Mouse (Mus musculus): ENCODE results near the gene Olfr461. TPM values are rescaled to one million over a fixed set of nuclear protein-coding genes. Genes with fewer than 3 reads are reported as not detected.
"Not testable (repeated sequence)": the region's sequence is repeated elsewhere in the genome, so short reads cannot be mapped to it uniquely, and the experiment has no call there.

Olfr461 gene
- 0.12 and 0.36 TPM in 2 replicates for polyA plus RNA-seq (2014; fragmentation: Nextera tagmentation; extraction: Ambion mirVana)

DNA sequence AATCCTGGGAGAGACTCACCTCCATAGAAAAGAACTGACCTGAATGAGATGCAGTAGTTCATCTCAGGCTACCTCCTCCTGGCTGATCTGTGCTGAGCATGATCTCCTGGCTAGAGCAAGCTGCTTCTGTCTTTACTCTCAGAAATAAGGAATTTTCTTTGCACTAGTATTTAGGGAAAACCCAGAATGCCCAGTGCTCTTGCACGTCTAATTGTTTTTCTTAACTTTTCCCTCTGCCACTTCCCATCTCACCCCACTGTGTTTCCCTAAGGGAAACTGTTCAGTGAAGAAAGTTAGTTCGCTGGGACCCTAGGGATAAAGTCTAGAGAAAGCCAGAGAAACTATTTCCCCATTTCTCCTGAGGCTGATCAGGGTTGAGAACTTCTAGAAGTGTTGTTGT lies at the start of gene Olfr461:
TSS of gene Olfr461 (minus strand) at position 101 of the 400 bp plus-strand sequence.
- H3K27me3 ChIP-seq (ENCODE audit: control insufficient read depth, insufficient read depth, low read length): no peaks in the 10 kb centered on the region
- H3K36me3 ChIP-seq (ENCODE audit: control insufficient read depth, insufficient read depth, low read length): no peaks in the 10 kb centered on the region
- no peak within 1 kb of the TSS for H3K9ac ChIP-seq (replicated peaks; ENCODE audit: low read depth, low read length)
- WGBS: 89% methylated on average over 2 of the region's 2 CpGs
- no peak for ATAC-seq (ENCODE audit: low read depth)
- H3K4me3 ChIP-seq (ENCODE audit: low read depth, low read length): no peak within 1 kb of the TSS
- H3K4me2 ChIP-seq (ENCODE audit: low read depth, low read length): no peak within 1 kb of the TSS
- H3K27ac ChIP-seq (ENCODE audit: low read depth, low read length): no peak within 1 kb of the TSS
- no peaks in the 10 kb centered on the region for H3K9me3 ChIP-seq (ENCODE audit: control insufficient read depth, low read length)
- H3K4me1 ChIP-seq (ENCODE audit: control insufficient read depth, insufficient read depth, low read length): no peaks in the 10 kb centered on the region

DNA sequence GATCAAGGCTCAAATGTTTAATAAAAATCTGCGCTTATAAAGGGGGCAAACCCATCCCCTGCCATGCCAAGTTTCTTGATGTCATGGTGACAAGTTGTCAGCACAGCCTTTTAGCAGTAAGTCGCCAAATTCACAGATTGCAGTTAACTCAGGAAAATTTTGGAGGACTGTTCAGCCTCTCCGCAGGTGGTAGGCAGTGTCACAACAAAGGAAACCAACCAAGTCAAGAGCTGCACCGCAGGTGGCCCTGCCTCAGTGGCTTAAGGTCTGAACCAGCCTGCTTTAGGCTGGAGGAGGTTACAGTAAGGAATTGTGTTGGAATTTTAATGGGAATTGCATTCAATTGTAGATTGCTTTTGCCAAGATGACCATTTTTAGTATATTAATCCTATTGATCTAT lies 43.7 kb upstream of the Olfr461 start:
- not testable (repeated sequence) for H3K36me3 ChIP-seq (ENCODE audit: control insufficient read depth, insufficient read depth, low read length); H3K4me2 ChIP-seq (ENCODE audit: low read depth, low read length); H3K27ac ChIP-seq (ENCODE audit: low read depth, low read length); ATAC-seq (ENCODE audit: low read depth); H3K4me3 ChIP-seq (ENCODE audit: low read depth, low read length); H3K9me3 ChIP-seq (ENCODE audit: control insufficient read depth, low read length); H3K27me3 ChIP-seq (ENCODE audit: control insufficient read depth, insufficient read depth, low read length); H3K9ac ChIP-seq (replicated peaks; ENCODE audit: low read depth, low read length); H3K4me1 ChIP-seq (ENCODE audit: control insufficient read depth, insufficient read depth, low read length)
- WGBS: 36% methylated on average over 4 of the region's 4 CpGs

DNA sequence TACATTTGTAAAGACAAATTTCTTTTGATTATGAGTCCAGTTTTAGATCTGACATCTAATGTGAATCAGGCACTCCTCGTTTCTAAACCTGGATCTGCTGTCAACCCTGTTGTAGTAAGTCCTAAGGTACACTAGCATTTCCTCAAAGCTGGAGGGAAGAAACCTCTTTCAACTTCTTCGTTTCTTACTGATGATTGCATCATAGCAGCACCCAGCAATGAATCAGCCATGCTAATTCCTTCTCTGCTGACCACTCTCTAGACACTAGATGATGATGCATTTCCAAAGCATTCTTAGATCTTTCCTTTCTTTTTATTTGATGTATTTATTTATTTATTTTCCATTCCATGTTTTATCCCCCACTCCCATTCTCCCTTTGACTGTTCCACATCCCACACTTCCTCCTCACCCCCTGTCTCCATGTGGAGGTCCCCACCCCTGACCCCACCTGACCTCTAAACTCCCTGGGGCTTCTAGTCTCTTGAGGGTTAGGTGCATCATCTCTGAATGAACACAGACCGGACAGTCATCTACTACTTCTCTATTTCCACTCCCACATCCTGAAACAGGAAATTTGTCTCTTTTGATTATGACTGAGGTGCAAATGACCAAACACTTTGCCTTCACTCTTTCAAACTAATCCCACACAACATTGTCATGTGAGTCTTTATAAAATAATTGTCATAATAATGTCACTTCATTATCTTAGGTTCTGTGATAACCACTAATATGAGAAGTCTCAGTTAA lies 40.1 kb upstream of the Olfr461 start:
- 84% methylated on average over 3 of the region's 3 CpGs for WGBS
- ATAC-seq (ENCODE audit: low read depth): no peak

DNA sequence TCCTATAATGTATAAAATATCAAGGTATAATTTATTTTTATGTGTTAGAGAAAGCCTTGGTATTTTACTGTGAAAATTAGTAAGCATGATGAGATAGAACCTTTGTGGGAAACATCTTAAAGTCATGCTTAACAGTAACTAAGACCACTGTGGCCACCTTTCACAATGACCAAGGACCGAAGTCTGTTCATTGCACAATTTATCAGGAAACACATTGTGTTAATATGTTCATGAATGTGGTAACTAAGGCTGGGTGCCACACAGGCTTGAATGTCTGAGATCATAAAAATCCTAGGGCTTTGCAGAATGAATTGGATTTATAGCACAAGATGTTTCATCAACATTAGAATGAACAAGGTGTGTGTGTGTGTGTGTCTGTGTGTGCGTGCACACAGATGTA lies 33.5 kb upstream of the Olfr461 start:
- no peak for ATAC-seq (ENCODE audit: low read depth)
- Histone ChIP-seq H3K4me2 (ENCODE audit: low read depth, low read length) (no peak overlapping the region), H3K4me3 (ENCODE audit: low read depth, low read length) (no peak overlapping the region), H3K27me3 (ENCODE audit: control insufficient read depth, insufficient read depth, low read length) (no peaks in the 10 kb centered on the region), H3K4me1 (ENCODE audit: control insufficient read depth, insufficient read depth, low read length) (no peaks in the 10 kb centered on the region), H3K9ac (replicated peaks; ENCODE audit: low read depth, low read length) (no peak overlapping the region), H3K27ac (ENCODE audit: low read depth, low read length) (no peak overlapping the region), H3K9me3 (ENCODE audit: control insufficient read depth, low read length) (no peaks in the 10 kb centered on the region), H3K36me3 (ENCODE audit: control insufficient read depth, insufficient read depth, low read length) (no peaks in the 10 kb centered on the region)
- WGBS: 97% methylated on average over 2 of the region's 2 CpGs

More for the DNA sequence above, 40.1 kb upstream of the Olfr461 start:
- Histone ChIP-seq H3K4me3 (ENCODE audit: low read depth, low read length) (no peak overlapping the region), H3K9me3 (ENCODE audit: control insufficient read depth, low read length) (no peaks in the 10 kb centered on the region), H3K4me2 (ENCODE audit: low read depth, low read length) (no peak overlapping the region), H3K9ac (replicated peaks; ENCODE audit: low read depth, low read length) (no peak overlapping the region), H3K27me3 (ENCODE audit: control insufficient read depth, insufficient read depth, low read length) (no peaks in the 10 kb centered on the region), H3K36me3 (ENCODE audit: control insufficient read depth, insufficient read depth, low read length) (no peaks in the 10 kb centered on the region), H3K4me1 (ENCODE audit: control insufficient read depth, insufficient read depth, low read length) (no peaks in the 10 kb centered on the region), H3K27ac (ENCODE audit: low read depth, low read length) (no peak overlapping the region)

DNA sequence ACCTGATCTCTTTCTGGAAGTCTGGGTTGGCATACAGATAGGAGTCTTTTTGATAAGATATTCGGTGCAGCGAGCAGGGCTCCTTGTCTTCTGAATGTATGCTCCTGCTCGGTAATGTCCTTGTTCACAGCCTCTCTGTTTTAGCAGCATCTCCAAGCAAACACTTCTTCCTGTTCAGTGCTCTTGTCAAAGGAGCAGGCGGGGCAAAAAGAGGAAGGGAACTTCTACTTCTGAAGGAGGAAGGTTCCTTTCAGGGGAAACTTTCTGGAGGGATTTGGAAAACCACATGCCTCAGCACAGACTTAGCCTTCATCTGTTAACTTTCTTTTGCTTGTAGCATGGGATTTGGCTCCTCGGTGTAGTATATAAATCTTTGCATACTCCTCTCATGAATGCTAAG lies 30.8 kb upstream of the Olfr461 start, which contains the start of gene Clec5a:
TSS of gene Clec5a (minus strand) at position 177 of the 400 bp plus-strand sequence.
- WGBS: 87% methylated on average over 5 of the region's 5 CpGs
- ATAC-seq (ENCODE audit: low read depth): no peak
- Histone ChIP-seq H3K4me3 (ENCODE audit: low read depth, low read length) (no peak within 1 kb of the TSS), H3K9me3 (ENCODE audit: control insufficient read depth, low read length) (no peaks in the 10 kb centered on the region), H3K4me1 (ENCODE audit: control insufficient read depth, insufficient read depth, low read length) (no peaks in the 10 kb centered on the region), H3K36me3 (ENCODE audit: control insufficient read depth, insufficient read depth, low read length) (no peaks in the 10 kb centered on the region), H3K27ac (ENCODE audit: low read depth, low read length) (no peak within 1 kb of the TSS), H3K4me2 (ENCODE audit: low read depth, low read length) (no peak within 1 kb of the TSS), H3K9ac (replicated peaks; ENCODE audit: low read depth, low read length) (no peak within 1 kb of the TSS), H3K27me3 (ENCODE audit: control insufficient read depth, insufficient read depth, low read length) (no peaks in the 10 kb centered on the region)

DNA sequence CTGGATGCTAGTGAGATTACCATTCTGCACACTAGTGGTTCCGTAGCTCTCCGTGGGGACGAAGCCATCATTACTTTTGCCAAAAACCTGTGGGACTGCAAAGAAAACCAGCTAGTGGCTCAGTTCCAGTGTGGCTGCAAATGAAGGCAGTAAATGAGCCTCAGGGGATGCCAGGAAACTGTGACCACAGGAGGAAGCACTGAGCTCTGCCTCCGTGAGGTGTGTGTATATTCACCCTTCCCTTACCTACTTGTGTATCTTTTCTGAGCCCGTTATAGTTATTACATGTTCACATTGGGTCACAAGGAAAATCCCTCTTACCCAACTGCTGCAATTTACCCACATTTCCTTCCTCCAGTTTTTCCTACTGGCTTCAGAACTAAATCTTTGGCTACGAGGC lies 29.5 kb upstream of the Olfr461 start:
- 85% methylated on average over 6 of the region's 6 CpGs for WGBS
- H3K4me1 ChIP-seq (ENCODE audit: control insufficient read depth, insufficient read depth, low read length): no peaks in the 10 kb centered on the region
- no peak for ATAC-seq (ENCODE audit: low read depth)
- H3K9ac ChIP-seq (replicated peaks; ENCODE audit: low read depth, low read length): no peak overlapping the region
- H3K9me3 ChIP-seq (ENCODE audit: control insufficient read depth, low read length): no peaks in the 10 kb centered on the region
- H3K4me2 ChIP-seq (ENCODE audit: low read depth, low read length): no peak overlapping the region
- H3K27ac ChIP-seq (ENCODE audit: low read depth, low read length): no peak overlapping the region
- H3K4me3 ChIP-seq (ENCODE audit: low read depth, low read length): no peak overlapping the region
- H3K36me3 ChIP-seq (ENCODE audit: control insufficient read depth, insufficient read depth, low read length): no peaks in the 10 kb centered on the region
- H3K27me3 ChIP-seq (ENCODE audit: control insufficient read depth, insufficient read depth, low read length): no peaks in the 10 kb centered on the region

GRCm38 (mm10) chr6:40576305-40576704 lies 21.5 kb upstream of the Olfr461 start:
- no peak for ATAC-seq (ENCODE audit: low read depth)
- H3K27ac ChIP-seq (ENCODE audit: low read depth, low read length): no peak overlapping the region
- H3K4me3 ChIP-seq (ENCODE audit: low read depth, low read length): no peak overlapping the region
- H3K9me3 ChIP-seq (ENCODE audit: control insufficient read depth, low read length): no peaks in the 10 kb centered on the region
- no peak overlapping the region for H3K4me2 ChIP-seq (ENCODE audit: low read depth, low read length)
- no peaks in the 10 kb centered on the region for H3K4me1 ChIP-seq (ENCODE audit: control insufficient read depth, insufficient read depth, low read length)
- 83% methylated on average over 1 of the region's 1 CpGs for WGBS
- H3K9ac ChIP-seq (replicated peaks; ENCODE audit: low read depth, low read length): no peak overlapping the region
- H3K36me3 ChIP-seq (ENCODE audit: control insufficient read depth, insufficient read depth, low read length): no peaks in the 10 kb centered on the region
- no peaks in the 10 kb centered on the region for H3K27me3 ChIP-seq (ENCODE audit: control insufficient read depth, insufficient read depth, low read length)

DNA sequence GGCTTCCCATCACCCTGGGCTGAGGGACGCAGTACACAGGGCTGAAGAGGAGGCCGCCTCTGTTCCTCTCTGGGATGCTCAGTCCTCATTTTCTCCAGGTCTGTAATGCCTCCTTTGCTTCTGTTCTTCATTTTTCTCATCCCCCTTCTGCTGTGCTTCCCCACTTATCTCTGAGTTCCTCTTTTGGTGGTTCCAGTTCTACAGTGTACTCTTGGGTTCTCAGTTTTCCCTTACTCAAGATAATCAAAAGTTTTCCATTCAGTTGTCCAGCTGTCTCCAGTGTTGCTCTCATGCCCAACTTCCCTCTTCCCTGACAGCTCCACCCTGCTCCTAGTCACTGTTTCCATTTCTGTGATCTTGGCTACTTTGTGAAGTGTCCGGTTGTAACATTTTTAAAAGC lies 18.8 kb upstream of the Olfr461 start:
- no peak overlapping the region for H3K27ac ChIP-seq (ENCODE audit: low read depth, low read length)
- H3K4me3 ChIP-seq (ENCODE audit: low read depth, low read length): no peak overlapping the region
- H3K36me3 ChIP-seq (ENCODE audit: control insufficient read depth, insufficient read depth, low read length): no peaks in the 10 kb centered on the region
- 84% methylated on average over 3 of the region's 3 CpGs for WGBS
- H3K4me2 ChIP-seq (ENCODE audit: low read depth, low read length): no peak overlapping the region
- ATAC-seq (ENCODE audit: low read depth): no peak
- H3K4me1 ChIP-seq (ENCODE audit: control insufficient read depth, insufficient read depth, low read length): no peaks in the 10 kb centered on the region
- no peaks in the 10 kb centered on the region for H3K9me3 ChIP-seq (ENCODE audit: control insufficient read depth, low read length)
- H3K27me3 ChIP-seq (ENCODE audit: control insufficient read depth, insufficient read depth, low read length): no peaks in the 10 kb centered on the region
- H3K9ac ChIP-seq (replicated peaks; ENCODE audit: low read depth, low read length): no peak overlapping the region

DNA sequence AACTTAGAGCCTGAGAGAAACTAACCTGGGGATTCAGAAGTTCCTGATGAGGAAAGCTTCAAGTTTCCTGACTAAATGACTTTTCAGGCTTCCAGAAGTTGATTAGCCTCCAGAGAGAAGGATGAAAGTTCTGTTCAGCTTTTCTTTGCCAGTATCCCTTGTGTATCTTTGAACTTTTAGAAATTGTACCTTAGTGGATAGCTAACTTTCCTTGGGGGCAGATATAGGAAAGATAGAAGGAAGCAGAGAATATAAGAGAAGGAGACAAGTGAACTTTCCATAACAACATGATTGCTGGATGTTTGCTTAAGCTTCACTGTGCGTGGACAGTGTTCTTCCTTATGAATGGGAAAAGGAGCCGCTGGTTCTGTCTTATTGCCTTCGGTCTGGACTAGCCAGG lies 14.3 kb upstream of the Olfr461 start, which contains the start of gene Olfr460:
TSS of gene Olfr460 (plus strand) at position 301 of the 400 bp plus-strand sequence.
- no peaks in the 10 kb centered on the region for H3K4me1 ChIP-seq (ENCODE audit: control insufficient read depth, insufficient read depth, low read length)
- 89% methylated on average over 3 of the region's 3 CpGs for WGBS
- no peak within 1 kb of the TSS for H3K4me3 ChIP-seq (ENCODE audit: low read depth, low read length)
- ATAC-seq (ENCODE audit: low read depth): no peak
- no peak within 1 kb of the TSS for H3K9ac ChIP-seq (replicated peaks; ENCODE audit: low read depth, low read length)
- H3K4me2 ChIP-seq (ENCODE audit: low read depth, low read length): no peak within 1 kb of the TSS
- no peaks in the 10 kb centered on the region for H3K27me3 ChIP-seq (ENCODE audit: control insufficient read depth, insufficient read depth, low read length)
- no peaks in the 10 kb centered on the region for H3K9me3 ChIP-seq (ENCODE audit: control insufficient read depth, low read length)
- no peak within 1 kb of the TSS for H3K27ac ChIP-seq (ENCODE audit: low read depth, low read length)
- H3K36me3 ChIP-seq (ENCODE audit: control insufficient read depth, insufficient read depth, low read length): no peaks in the 10 kb centered on the region

Data from neural tube, embryonic 14.5 days (tissue).